Mouse (Mus musculus) spleen, postnatal 36 days (tissue): ENCODE measurements around the gene Atp6v0b.

Experiments
- DNase-seq, 2 experiments: peaks; one replicate each; pipeline ENCODE4 v3.0.0; 2022; ENCODE audit warnings: low spot score in 2 of 2, mixed read lengths in 1 of 2

The Atp6v0b gene

GRCm38 (mm10) chr4:117871787-117872186 is 15.3 kb downstream of the Atp6v0b start:
- no peak for DNase-seq

- DNase-seq = no peak
These were observed 16.7 kb downstream of the Atp6v0b start for GRCm38 (mm10) chr4:117870437-117870836.

- DNase-seq = no peak
These were observed 17.8 kb downstream of the Atp6v0b start for GRCm38 (mm10) chr4:117869317-117869716.

GRCm38 (mm10) chr4:117867823-117868222 is 19.3 kb downstream of the Atp6v0b start:
- DNase-seq = peak; percentile 15 to 45

- no peak for DNase-seq
These were observed 20.1 kb downstream of the Atp6v0b start for GRCm38 (mm10) chr4:117867000-117867399.

GRCm38 (mm10) chr4:117866083-117866482 is 21.1 kb downstream of the Atp6v0b start:
- DNase-seq = peak; percentile 42 to 55

GRCm38 (mm10) chr4:117862823-117863222 is 24.3 kb downstream of the Atp6v0b start:
- peak in 1 of 2 experiments; percentile 21 for DNase-seq

GRCm38 (mm10) chr4:117860570-117860969 is 26.6 kb downstream of the Atp6v0b start:
- DNase-seq = no peak

GRCm38 (mm10) chr4:117858794-117859193 is 28.3 kb downstream of the Atp6v0b start:
- DNase-seq = peak; percentile 32 to 43

GRCm38 (mm10) chr4:117855146-117855545 is 32.0 kb downstream of the Atp6v0b start:
- DNase-seq = no peak

- DNase-seq = no peak
These were observed 34.8 kb downstream of the Atp6v0b start for GRCm38 (mm10) chr4:117852152-117852868.

GRCm38 (mm10) chr4:117850871-117851270 is 36.3 kb downstream of the Atp6v0b start:
- no peak for DNase-seq

- no peak for DNase-seq
These were observed 37.0 kb downstream of the Atp6v0b start for GRCm38 (mm10) chr4:117850176-117850575.

- no peak for DNase-seq
These were observed 37.6 kb downstream of the Atp6v0b start for GRCm38 (mm10) chr4:117849506-117849905.

- no peak for DNase-seq
These were observed 38.1 kb downstream of the Atp6v0b start for GRCm38 (mm10) chr4:117849063-117849462.

GRCm38 (mm10) chr4:117847011-117847410 is 40.1 kb downstream of the Atp6v0b start:
- DNase-seq = no peak

- DNase-seq = no peak
These were observed 40.9 kb downstream of the Atp6v0b start for GRCm38 (mm10) chr4:117846261-117846660.

- no peak for DNase-seq
These were observed 41.8 kb downstream of the Atp6v0b start for GRCm38 (mm10) chr4:117845316-117845715.

- DNase-seq = no peak
These were observed 42.7 kb downstream of the Atp6v0b start for GRCm38 (mm10) chr4:117844467-117844866.

- no peak for DNase-seq
These were observed 44.0 kb downstream of the Atp6v0b start for GRCm38 (mm10) chr4:117843101-117843500.

GRCm38 (mm10) chr4:117841566-117841965 is 45.6 kb downstream of the Atp6v0b start:
- DNase-seq = no peak

GRCm38 (mm10) chr4:117840821-117841220 is 46.3 kb downstream of the Atp6v0b start:
- DNase-seq = no peak

GRCm38 (mm10) chr4:117839366-117839765 is 47.8 kb downstream of the Atp6v0b start:
- DNase-seq = no peak

GRCm38 (mm10) chr4:117837271-117837670 is 49.9 kb downstream of the Atp6v0b start:
- no peak for DNase-seq
